Mouse (Mus musculus) gastrocnemius, postnatal 14 days (tissue): Measurements from ENCODE around the gene Rtp4. TPM values are rescaled to one million over a fixed set of nuclear protein-coding genes. Genes with fewer than 3 reads are reported as not detected.

Source experiments
- DNase-seq: peaks from one replicate; pipeline ENCODE4 v3.0.0; 2021; ENCODE audit warnings: mixed read lengths
- intact Hi-C: fragments of 180-260 bp; cut with DNase I; formaldehyde crosslinking; loops from one replicate; pipeline ENCODE4 v1.15.1; 2025; ENCODE audit warnings: low total_unique reads
- long read RNA-seq, 2 experiments: library from polyadenylated mRNA; stranded (forward); transcript quantifications; one replicate each; pipeline ENCODE4 v2.0.0; 2021
- total RNA-seq, 2 experiments: library from RNA; stranded (reverse); gene quantifications; 2 replicates each; pipeline ENCODE4 v1.2.3; 2021

Gene Rtp4
- 1 to 10 TPM in 1 of 2 experiments, under 1 TPM in 1; 0.75 to 1.3 TPM for total RNA-seq
- long read RNA-seq, experiment 1, partial matches to known transcripts: 0 of 1 reads
- long read RNA-seq, experiment 1, other reads (novel, unspliced or antisense): 0 of 1 reads
- long read RNA-seq, experiment 2: 0 reads

GRCm38 (mm10) chr16:23520235-23520871, at the start of gene Rtp4, which contains the start of gene Masp1:
Gene Rtp4, plus strand, starts transcription at chr16:23520291.
Gene Masp1, minus strand, starts transcription at chr16:23520815.
- intact Hi-C loops: no loop called here
- DNase-seq: peak; percentile 55

GRCm38 (mm10) chr16:23471551-23471950, 48.5 kb upstream of the Rtp4 start:
- no peak for DNase-seq
- intact Hi-C loops: no loop called here

GRCm38 (mm10) chr16:23472046-23472445, 48.0 kb upstream of the Rtp4 start:
- DNase-seq: no peak
- intact Hi-C loops: no loop called here

- no peak for DNase-seq
- intact Hi-C loops: no loop called here
Observed at GRCm38 (mm10) chr16:23475651-23476050, 44.4 kb upstream of the Rtp4 start.

GRCm38 (mm10) chr16:23476598-23476997, 43.5 kb upstream of the Rtp4 start:
- intact Hi-C loops: no loop called here
- no peak for DNase-seq

- DNase-seq: no peak
- intact Hi-C loops: no loop called here
Observed at GRCm38 (mm10) chr16:23479872-23480603, 40.1 kb upstream of the Rtp4 start.

GRCm38 (mm10) chr16:23482218-23482617, 37.9 kb upstream of the Rtp4 start:
- intact Hi-C loops: no loop called here
- DNase-seq: no peak

GRCm38 (mm10) chr16:23482846-23483245, 37.2 kb upstream of the Rtp4 start:
- no peak for DNase-seq

GRCm38 (mm10) chr16:23483292-23483691, 36.8 kb upstream of the Rtp4 start:
- no peak for DNase-seq
- intact Hi-C loops: no loop called here

More at GRCm38 (mm10) chr16:23482846-23483245, 37.2 kb upstream of the Rtp4 start:
- intact Hi-C loops: no loop called here

GRCm38 (mm10) chr16:23492783-23493182, 27.3 kb upstream of the Rtp4 start:
- intact Hi-C loops: no loop called here

GRCm38 (mm10) chr16:23496245-23496924, 23.7 kb upstream of the Rtp4 start:
- DNase-seq: no peak
- intact Hi-C loops: no loop called here

More at GRCm38 (mm10) chr16:23492783-23493182, 27.3 kb upstream of the Rtp4 start:
- no peak for DNase-seq

- intact Hi-C loops: no loop called here
- no peak for DNase-seq
Observed at GRCm38 (mm10) chr16:23497440-23497839, 22.7 kb upstream of the Rtp4 start.

GRCm38 (mm10) chr16:23497881-23498280, 22.2 kb upstream of the Rtp4 start:
- DNase-seq: no peak
- intact Hi-C loops: no loop called here

- DNase-seq: no peak
- intact Hi-C loops: no loop called here
Observed at GRCm38 (mm10) chr16:23498691-23499131, 21.4 kb upstream of the Rtp4 start.

GRCm38 (mm10) chr16:23500558-23500957, 19.5 kb upstream of the Rtp4 start:
- DNase-seq: no peak
- intact Hi-C loops: no loop called here

GRCm38 (mm10) chr16:23501288-23501687, 18.8 kb upstream of the Rtp4 start:
- intact Hi-C loops: no loop called here
- no peak for DNase-seq

- intact Hi-C loops: no loop called here
- no peak for DNase-seq
Observed at GRCm38 (mm10) chr16:23502478-23502877, 17.6 kb upstream of the Rtp4 start.

- no peak for DNase-seq
- intact Hi-C loops: no loop called here
Observed at GRCm38 (mm10) chr16:23503351-23503750, 16.7 kb upstream of the Rtp4 start.

GRCm38 (mm10) chr16:23504320-23504744, 15.8 kb upstream of the Rtp4 start:
- no peak for DNase-seq
- intact Hi-C loops: no loop called here
